Comparison of ENCODE assay signal across 28 mouse cellular contexts in the genomic region with DNA sequence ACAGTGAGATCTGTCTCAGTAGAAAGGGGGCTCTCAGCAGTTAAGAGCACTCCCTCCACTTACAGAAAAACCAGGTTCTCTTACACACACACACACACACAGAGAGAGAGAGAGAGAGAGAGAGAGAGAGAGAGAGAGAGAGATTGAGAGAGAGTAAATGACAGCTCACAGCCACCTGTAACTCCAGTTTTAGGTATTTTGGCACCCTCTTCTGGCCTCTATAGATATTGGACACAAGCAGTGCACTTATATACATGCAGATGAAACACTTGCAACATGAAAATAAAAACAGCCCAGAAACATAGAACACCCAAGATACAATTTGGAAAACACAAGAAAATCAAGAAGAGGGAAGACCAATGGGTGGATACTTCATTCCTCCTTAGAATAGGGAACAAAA. TPM values are rescaled to one million over a fixed set of nuclear protein-coding genes. Genes with fewer than 3 reads are reported as not detected.
DNase-seq lines count a peak whose midpoint lies in the region; ATAC-seq and TF ChIP-seq lines count a peak whose summit lies in the region.
"Not testable (repeated sequence)": the region's sequence is repeated elsewhere in the genome, so short reads cannot be mapped to it uniquely, and the experiment has no call there.
"Had no signal": no experiment of that assay in that cellular context is flagged by ENCODE, and none has a peak within 500 bp of the region (broad histone marks: within the 10 kb centered on the region; RNA-seq: fewer than 3 reads in every experiment).

No protein-coding gene starts in this region.

- not testable (repeated sequence) for TF ChIP-seq EP300 in MEL (IDR thresholded peaks at IDR 0.05; ENCODE audit: low read depth in 1 of 2, low read length in 2 of 2)

- H3K9me3 ChIP-seq in MEL (replicated peaks; ENCODE audit: insufficient read depth, low read length); intestine, postnatal 0 days (ENCODE audit: control insufficient read depth); midbrain, embryonic 14.5 days (ENCODE audit: control insufficient read depth, low read length): not testable (repeated sequence)

- TF ChIP-seq POLR2A in MEL (IDR thresholded peaks at IDR 0.05; ENCODE audit: control insufficient read depth in 1 of 2, insufficient read depth in 1 of 2, low read depth in 1 of 2, low read length in 2 of 2, poor library complexity in 1 of 2); brain, embryonic 14.5 days (IDR thresholded peaks at IDR 0.05; ENCODE audit: borderline replicate concordance, extremely low read depth, insufficient read depth, insufficient read length, poor library complexity, severe bottlenecking): not testable (repeated sequence)

- H3K36me3 ChIP-seq in MEL (ENCODE audit: control insufficient read depth in 1 of 2, insufficient read depth in 2 of 2, low read length in 2 of 2); intestine, postnatal 0 days (ENCODE audit: control insufficient read depth, insufficient read depth); midbrain, embryonic 14.5 days (ENCODE audit: control insufficient read depth, insufficient read depth, low read length): not testable (repeated sequence)

- not testable (repeated sequence) for H3K9ac ChIP-seq in MEL (ENCODE audit: control insufficient read depth, low read depth, low read length, poor library complexity, severe bottlenecking); intestine, postnatal 0 days (ENCODE audit: low read depth, low read length); midbrain, embryonic 14.5 days (replicated peaks; ENCODE audit: low read length)

- peak in 1 of 3 experiments; percentile 18; a peak in 1 of 6 replicates for TF ChIP-seq CTCF in MEL (IDR thresholded peaks at IDR 0.05 in 2 of 3, conservative IDR thresholded peaks at IDR 0.05 in 1 of 3; ENCODE audit: control insufficient read depth in 1 of 3, insufficient read depth in 1 of 3, low read depth in 2 of 3, low read length in 3 of 3, poor library complexity in 1 of 3, severe bottlenecking in 1 of 3)
- TF ChIP-seq CTCF in brain, embryonic 14.5 days (IDR thresholded peaks at IDR 0.05; ENCODE audit: borderline replicate concordance, extremely low read depth, insufficient read depth, insufficient read length) = not testable (repeated sequence)
- 0 out of 2 replicates have a peak, but pooled peaks have one; percentile 3 for TF ChIP-seq CTCF in gastrocnemius, adult 2 months (IDR thresholded peaks at IDR 0.05)
- peak; percentile 37 for TF ChIP-seq CTCF in intestine, postnatal 0 days (IDR thresholded peaks at IDR 0.05; ENCODE audit: low read depth)

- not testable (repeated sequence) for H3K4me2 ChIP-seq in intestine, postnatal 0 days (replicated peaks; ENCODE audit: low read depth); midbrain, embryonic 14.5 days (ENCODE audit: low read length)

- DNase-seq in 416B (ENCODE audit: low read depth) = peak; percentile 53
- DNase-seq in MEL (ENCODE audit: low read depth, low spot score); gastrocnemius, adult 2 months: not testable (repeated sequence)
- DNase-seq in brain, embryonic 14.5 days (ENCODE audit: low read depth) = peak; percentile 11
- DNase-seq in kidney, postnatal 14 days = peak; percentile 8
- peak; percentile 15 for DNase-seq in midbrain, embryonic 14.5 days

- not testable (repeated sequence) for H3K4me3 ChIP-seq in MEL (ENCODE audit: control insufficient read depth in 1 of 2, insufficient read depth in 1 of 2, low read depth in 2 of 2, low read length in 2 of 2); gastrocnemius, adult 2 months; intestine, postnatal 0 days (ENCODE audit: low read depth, low read length); midbrain, embryonic 14.5 days (replicated peaks; ENCODE audit: low read depth, low read length)

- H3K79me2 ChIP-seq in MEL (ENCODE audit: control insufficient read depth, insufficient read depth, low read length, poor library complexity) = not testable (repeated sequence)

- not testable (repeated sequence) for H3K27me3 ChIP-seq in MEL (ENCODE audit: control insufficient read depth in 1 of 2, insufficient read depth in 2 of 2, low read length in 2 of 2); intestine, postnatal 0 days (replicated peaks; ENCODE audit: control insufficient read depth, insufficient read depth, low read length); midbrain, embryonic 14.5 days (ENCODE audit: control insufficient read depth, insufficient read depth, low read length)

- H3K4me1 ChIP-seq in MEL (ENCODE audit: control insufficient read depth in 1 of 2, insufficient read depth in 2 of 2, low read length in 2 of 2); intestine, postnatal 0 days (replicated peaks; ENCODE audit: control insufficient read depth, insufficient read depth, low read length); midbrain, embryonic 14.5 days (ENCODE audit: control insufficient read depth, insufficient read depth, low read length): not testable (repeated sequence)

- ATAC-seq in intestine, postnatal 0 days; midbrain, embryonic 14.5 days (ENCODE audit: low FRiP score, low TSS enrichment): not testable (repeated sequence)

- TF ChIP-seq RAD21 in MEL (IDR thresholded peaks at IDR 0.05; ENCODE audit: low read depth, low read length) = peak; percentile 10

- intact Hi-C loops in gastrocnemius, adult 2 months (cut with DNase I) = loop anchor here (5.0 kb wide), 1 partner anchor 245 kb away; no protein-coding TSS in a partner anchor

- not testable (repeated sequence) for H3K27ac ChIP-seq in MEL (ENCODE audit: control insufficient read depth, low read depth, low read length); gastrocnemius, adult 2 months; intestine, postnatal 0 days (ENCODE audit: low read depth, low read length); midbrain, embryonic 14.5 days (replicated peaks; ENCODE audit: low read depth, low read length)

RNA-seq across cellular contexts. Expression of a gene that starts 15.2 kb away (rescaled TPM):
- total RNA-seq in MEL (2012; rRNA removed) = not detected in 2 replicates
- polyA plus RNA-seq in MEL (2012; ENCODE audit: insufficient read depth in 1 of 2, insufficient read length in 2 of 2, low read depth in 1 of 2, low replicate concordance in 2 of 2, missing spikeins in 1 of 2) = not detected
- polyA plus RNA-seq in brain, embryonic 14.5 days (2012; rRNA removed) = not detected in 2 replicates
- total RNA-seq in gastrocnemius, adult 2 months (2021) = not detected
- polyA plus RNA-seq in intestine, postnatal 0 days (2015; fragmentation: Nextera tagmentation; extraction: Ambion mirVana) = not detected in 2 replicates
- not detected in 2 replicates for polyA plus RNA-seq in midbrain, embryonic 14.5 days (2014; fragmentation: Nextera tagmentation; extraction: Ambion mirVana)
- total RNA-seq: forebrain, postnatal 0 days; gastrocnemius, adult 8-10 months; gastrocnemius, postnatal 25 days; heart, adult 18-20 months; heart, postnatal 25 days; hematopoietic stem cell, adult 5-6 weeks had no signal
- polyA plus RNA-seq: cortical plate, adult 2 months; embryonic facial prominence, embryonic 10.5 days; embryonic facial prominence, embryonic 15.5 days; forebrain, embryonic 11.5 days; forebrain, embryonic 14.5 days; forebrain, postnatal 0 days; frontal cortex, adult 2 months; heart, embryonic 10.5 days; heart, embryonic 13.5 days; heart, embryonic 16.5 days; hindbrain, embryonic 12.5 days; hindbrain, embryonic 15.5 days; intestine, embryonic 14.5 days had no signal

RNA-seq across cellular contexts. Expression of a gene that starts 31.1 kb away (rescaled TPM):
- not detected in 2 replicates for total RNA-seq in MEL (2012; rRNA removed)
- polyA plus RNA-seq in MEL (2012; ENCODE audit: insufficient read depth in 1 of 2, insufficient read length in 2 of 2, low read depth in 1 of 2, low replicate concordance in 2 of 2, missing spikeins in 1 of 2) = not detected
- not detected in 2 replicates for polyA plus RNA-seq in brain, embryonic 14.5 days (2012; rRNA removed)
- not detected for total RNA-seq in gastrocnemius, adult 2 months (2021)
- polyA plus RNA-seq in intestine, postnatal 0 days (2015; fragmentation: Nextera tagmentation; extraction: Ambion mirVana) = not detected in 2 replicates
- not detected in 2 replicates for polyA plus RNA-seq in midbrain, embryonic 14.5 days (2014; fragmentation: Nextera tagmentation; extraction: Ambion mirVana)
- total RNA-seq: adrenal gland, adult 18-20 months; adrenal gland, postnatal 10 days; adrenal gland, postnatal 36 days; forebrain, postnatal 0 days; gastrocnemius, adult 8-10 months; gastrocnemius, postnatal 25 days; heart, adult 18-20 months; heart, postnatal 25 days; hematopoietic stem cell, adult 5-6 weeks had no signal
- polyA plus RNA-seq: cortical plate, adult 2 months; embryonic facial prominence, embryonic 10.5 days; embryonic facial prominence, embryonic 15.5 days; forebrain, embryonic 11.5 days; forebrain, embryonic 14.5 days; forebrain, postnatal 0 days; frontal cortex, adult 2 months; heart, embryonic 10.5 days; heart, embryonic 13.5 days; heart, embryonic 16.5 days; hindbrain, embryonic 12.5 days; hindbrain, embryonic 15.5 days; intestine, embryonic 14.5 days had no signal

RNA-seq across cellular contexts. Expression of a gene that starts 41.2 kb away (rescaled TPM):
- total RNA-seq in MEL (2012; rRNA removed) = not detected in 2 replicates
- polyA plus RNA-seq in MEL (2012; ENCODE audit: insufficient read depth in 1 of 2, insufficient read length in 2 of 2, low read depth in 1 of 2, low replicate concordance in 2 of 2, missing spikeins in 1 of 2) = not detected
- polyA plus RNA-seq in brain, embryonic 14.5 days (2012; rRNA removed) = 0.22 TPM in 1 of 2 replicates, not detected in the other
- total RNA-seq in gastrocnemius, adult 2 months (2021) = under 1 TPM in 1 of 2 experiments, not detected in 1; 0.45 TPM
- polyA plus RNA-seq in intestine, postnatal 0 days (2015; fragmentation: Nextera tagmentation; extraction: Ambion mirVana) = 82.5 and 95.0 TPM in 2 replicates
- polyA plus RNA-seq in midbrain, embryonic 14.5 days (2014; fragmentation: Nextera tagmentation; extraction: Ambion mirVana) = not detected in 2 replicates
- total RNA-seq: forebrain, postnatal 0 days; gastrocnemius, postnatal 25 days had no signal
- polyA plus RNA-seq: forebrain, embryonic 14.5 days had no signal

RNA-seq across cellular contexts. Expression of a gene that starts 55.2 kb away (rescaled TPM):
- not detected in 2 replicates for total RNA-seq in MEL (2012; rRNA removed)
- under 1 TPM in 1 of 2 experiments, not detected in 1; 0.07 TPM for polyA plus RNA-seq in MEL (2012; ENCODE audit: insufficient read depth in 1 of 2, insufficient read length in 2 of 2, low read depth in 1 of 2, low replicate concordance in 2 of 2, missing spikeins in 1 of 2)
- polyA plus RNA-seq in brain, embryonic 14.5 days (2012; rRNA removed) = 0.04 and 0.10 TPM in 2 replicates
- not detected for total RNA-seq in gastrocnemius, adult 2 months (2021)
- 0.12 and 0.16 TPM in 2 replicates for polyA plus RNA-seq in intestine, postnatal 0 days (2015; fragmentation: Nextera tagmentation; extraction: Ambion mirVana)
- polyA plus RNA-seq in midbrain, embryonic 14.5 days (2014; fragmentation: Nextera tagmentation; extraction: Ambion mirVana) = not detected in 2 replicates
- total RNA-seq: adrenal gland, adult 18-20 months; adrenal gland, postnatal 36 days; forebrain, postnatal 0 days; gastrocnemius, adult 8-10 months; gastrocnemius, postnatal 25 days; heart, adult 18-20 months; heart, postnatal 25 days; hematopoietic stem cell, adult 5-6 weeks had no signal
- polyA plus RNA-seq: embryonic facial prominence, embryonic 10.5 days; forebrain, embryonic 11.5 days; forebrain, embryonic 14.5 days had no signal

RNA-seq across cellular contexts. Expression of a gene that starts 57.3 kb away (rescaled TPM):
- total RNA-seq in MEL (2012; rRNA removed) = not detected in 2 replicates
- polyA plus RNA-seq in MEL (2012; ENCODE audit: insufficient read depth in 1 of 2, insufficient read length in 2 of 2, low read depth in 1 of 2, low replicate concordance in 2 of 2, missing spikeins in 1 of 2) = not detected
- 1.8 and 2.5 TPM in 2 replicates for polyA plus RNA-seq in brain, embryonic 14.5 days (2012; rRNA removed)
- 1 to 10 TPM in 1 of 2 experiments, under 1 TPM in 1; 0.56 to 1.7 TPM for total RNA-seq in gastrocnemius, adult 2 months (2021)
- 1.9 and 2.4 TPM in 2 replicates for polyA plus RNA-seq in intestine, postnatal 0 days (2015; fragmentation: Nextera tagmentation; extraction: Ambion mirVana)
- polyA plus RNA-seq in midbrain, embryonic 14.5 days (2014; fragmentation: Nextera tagmentation; extraction: Ambion mirVana) = not detected in 2 replicates
- total RNA-seq: hematopoietic stem cell, adult 5-6 weeks had no signal
- polyA plus RNA-seq: forebrain, embryonic 11.5 days had no signal

Comparison
In these comparisons a context has a peak if more than half of its experiments do, and no peak if none do; other contexts are left out.
1. RNA of a gene that starts 41.2 kb away (polyA plus RNA-seq): 82.5 to 95.0 TPM in intestine, postnatal 0 days; not detected in midbrain, embryonic 14.5 days, 0.22 TPM in brain, embryonic 14.5 days and not detected in MEL; every median in the first group is over 10 times any median in the second.